8 mouse cellular contexts compared by ENCODE assay signal in genomic region chr9:62421027-62421426, GRCm38 (mm10).
DNase-seq lines count a peak whose midpoint lies in the region; ATAC-seq and TF ChIP-seq lines count a peak whose summit lies in the region.

No protein-coding gene starts in this region.

- intact Hi-C loops in left cerebral cortex, adult 2 months (cut with DNase I), result no loop called here

- DNase-seq in adrenal gland, adult (ENCODE audit: inconsistent age in 2 of 2, low spot score in 1 of 2), result peak; percentile 88 to 95
- DNase-seq in cerebellum, adult 9-11 months, result peak; percentile 86
- peak; percentile 89 for DNase-seq in gastrocnemius, adult 18-20 months (ENCODE audit: low spot score)
- peak; percentile 55 to 57 for DNase-seq in left cerebral cortex, adult 2 months (ENCODE audit: extremely low spot score in 1 of 2, low spot score in 2 of 2)
- peak; percentile 69 for DNase-seq in skeletal muscle tissue, adult 2 months (ENCODE audit: low read depth, low spot score)
- DNase-seq in yolk sac, embryonic 10.5 days (ENCODE audit: low spot score), result peak; percentile 72

- 6% methylated on average over 13 of the region's 13 CpGs for WGBS in hindbrain, embryonic 13.5 days
- whole genome bisulfite sequencing in macrophage (ENCODE audit: missing documents), result 12% methylated on average over 13 of the region's 13 CpGs

- no peaks in the 10 kb centered on the region for H3K27me3 ChIP-seq in hindbrain, embryonic 13.5 days

- 0 out of 2 replicates have a peak overlapping the region, but pooled peaks have one; percentile 13 for H3K27ac ChIP-seq in hindbrain, embryonic 13.5 days
- peak overlapping the region; percentile 76 for H3K27ac ChIP-seq in left cerebral cortex, adult 2 months
- H3K27ac ChIP-seq in macrophage, result 0 out of 2 replicates have a peak overlapping the region, but pooled peaks have one; percentile 13

- H3K4me1 ChIP-seq in hindbrain, embryonic 13.5 days (replicated peaks), result peaks cover 15% of the 10 kb centered on the region

- H3K36me3 ChIP-seq in hindbrain, embryonic 13.5 days, result peaks cover 54% of the 10 kb centered on the region
- H3K36me3 ChIP-seq in macrophage (ENCODE audit: inconsistent target), result no peaks in the 10 kb centered on the region

- ATAC-seq in hindbrain, embryonic 13.5 days (ENCODE audit: low FRiP score), result peak; percentile 52; the same call in 1 of the 2 replicates

- H3K9me3 ChIP-seq in hindbrain, embryonic 13.5 days, result no peaks in the 10 kb centered on the region

- H3K4me2 ChIP-seq in hindbrain, embryonic 13.5 days, result 0 out of 2 replicates have a peak overlapping the region, but pooled peaks have one; percentile 13

- no peaks in the 10 kb centered on the region for H3K79me2 ChIP-seq in macrophage (ENCODE audit: inconsistent target)

- no peak overlapping the region for H3K4me3 ChIP-seq in hindbrain, embryonic 13.5 days
- H3K4me3 ChIP-seq in left cerebral cortex, adult 2 months, result peak overlapping the region; percentile 26
- peak overlapping the region; percentile 24 for H3K4me3 ChIP-seq in macrophage (ENCODE audit: inconsistent target)

- peak overlapping the region; percentile 9; the same call in 1 of the 2 replicates for H3K9ac ChIP-seq in hindbrain, embryonic 13.5 days

- TF ChIP-seq CTCF in left cerebral cortex, adult 2 months (IDR thresholded peaks at IDR 0.05), result no peak

Comparison
In these comparisons a context has a peak if more than half of its experiments do, and no peak if none do; other contexts are left out.
1. H3K27ac ChIP-seq: peak in every context shown above with its lines; median percentile 76 in left cerebral cortex, adult 2 months; 13 in hindbrain, embryonic 13.5 days; 13 in macrophage.